Mouse (Mus musculus) liver (tissue): ENCODE data around the gene H60b.
"Not testable (repeated sequence)": the region's sequence is repeated elsewhere in the genome, so short reads cannot be mapped to it uniquely, and the experiment has no call there.

ENCODE experiments used
- DNase-seq: peaks from one replicate; pipeline ENCODE4 v3.0.0-alpha.2; 2020; ENCODE audit warnings: mixed read lengths

H60b gene

DNA sequence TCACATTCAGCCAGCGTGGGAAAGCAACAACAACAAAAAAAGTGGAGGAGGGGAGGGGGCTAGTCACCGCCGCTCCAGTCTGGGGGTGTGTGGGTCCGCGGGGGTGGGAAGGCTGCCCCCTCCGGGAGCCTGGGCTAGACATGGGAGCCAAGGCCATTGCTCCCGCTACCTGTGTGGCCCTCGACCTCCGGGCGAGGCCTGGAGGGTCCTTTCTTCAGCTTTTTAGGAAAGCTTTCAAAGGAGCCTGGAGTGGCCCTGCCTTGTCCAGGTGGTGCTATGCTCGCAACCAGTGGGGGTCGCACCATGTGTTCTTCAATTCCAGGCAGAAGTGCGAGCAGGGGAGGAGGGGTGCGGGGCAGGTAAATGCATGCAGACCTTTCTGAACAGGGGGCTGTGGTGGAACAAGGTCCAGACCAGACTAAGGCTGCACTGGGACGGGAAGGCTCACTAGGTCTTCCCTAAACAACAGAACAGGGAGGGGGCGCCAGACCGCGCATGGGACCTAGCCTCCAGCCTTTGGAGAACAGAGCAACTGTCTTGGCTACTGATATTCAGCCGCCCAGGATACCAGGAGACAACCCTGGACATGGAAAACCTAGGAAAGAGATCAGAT is 116.2 kb downstream of the H60b start:
- DNase-seq, result no peak

DNA sequence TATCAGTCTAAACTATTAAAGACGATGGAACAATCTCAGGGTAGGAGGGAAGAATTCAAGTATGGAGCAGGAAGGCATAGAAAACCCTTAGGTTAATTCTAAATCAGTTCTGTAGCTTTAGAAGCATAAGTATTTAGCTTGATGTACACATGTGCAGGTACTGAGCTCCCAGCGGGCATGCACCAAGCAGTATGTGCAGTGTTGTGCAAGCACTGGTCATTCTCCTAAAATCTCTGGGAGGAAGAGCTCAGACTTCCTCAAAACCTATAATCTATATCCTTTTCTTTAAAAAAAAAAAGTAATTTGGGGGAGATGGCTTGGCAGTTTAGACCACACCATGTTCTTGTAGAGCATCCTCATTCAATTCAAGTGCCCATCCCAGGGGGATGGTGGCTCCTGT is 120.1 kb downstream of the H60b start:
- not testable (repeated sequence) for DNase-seq

DNA sequence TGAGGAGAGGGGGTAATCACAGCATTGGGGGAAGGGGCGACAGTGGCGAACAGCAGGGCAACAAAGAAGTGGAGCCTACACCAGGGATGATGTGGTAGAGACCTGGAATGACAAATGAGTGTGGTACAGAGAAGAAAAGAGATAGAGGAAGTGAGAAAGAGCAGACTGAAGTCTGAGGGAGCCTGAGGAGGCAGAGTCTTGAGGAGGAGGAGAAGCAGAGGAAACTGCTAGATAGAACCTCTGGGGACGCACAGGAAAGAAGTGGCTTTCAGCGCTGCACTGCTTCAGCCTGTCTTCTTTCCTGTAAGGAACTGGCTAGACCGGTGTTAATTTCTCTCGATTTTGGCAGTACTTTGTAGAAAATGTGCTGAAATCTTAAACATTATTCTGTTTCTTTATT is 124.4 kb downstream of the H60b start:
- no peak for DNase-seq

DNA sequence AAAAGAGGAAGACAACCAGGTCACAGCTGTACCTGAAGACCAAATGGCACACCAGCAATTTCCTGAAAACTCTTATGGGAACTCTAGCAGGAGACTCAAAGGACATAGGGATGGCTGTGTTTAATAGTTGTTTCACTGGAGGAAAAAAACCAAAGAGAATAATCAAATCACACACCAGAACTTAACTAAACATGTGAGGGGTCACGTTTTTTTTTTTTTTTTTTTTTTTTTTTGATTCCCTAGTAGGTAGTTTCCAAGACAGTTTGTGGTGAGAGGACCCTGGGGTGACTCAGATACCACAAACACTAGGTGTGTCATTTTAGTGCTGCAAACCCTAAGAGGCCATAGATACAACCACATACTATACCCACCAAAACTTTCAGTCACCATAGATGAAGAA is 137.3 kb downstream of the H60b start:
- DNase-seq, result no peak

DNA sequence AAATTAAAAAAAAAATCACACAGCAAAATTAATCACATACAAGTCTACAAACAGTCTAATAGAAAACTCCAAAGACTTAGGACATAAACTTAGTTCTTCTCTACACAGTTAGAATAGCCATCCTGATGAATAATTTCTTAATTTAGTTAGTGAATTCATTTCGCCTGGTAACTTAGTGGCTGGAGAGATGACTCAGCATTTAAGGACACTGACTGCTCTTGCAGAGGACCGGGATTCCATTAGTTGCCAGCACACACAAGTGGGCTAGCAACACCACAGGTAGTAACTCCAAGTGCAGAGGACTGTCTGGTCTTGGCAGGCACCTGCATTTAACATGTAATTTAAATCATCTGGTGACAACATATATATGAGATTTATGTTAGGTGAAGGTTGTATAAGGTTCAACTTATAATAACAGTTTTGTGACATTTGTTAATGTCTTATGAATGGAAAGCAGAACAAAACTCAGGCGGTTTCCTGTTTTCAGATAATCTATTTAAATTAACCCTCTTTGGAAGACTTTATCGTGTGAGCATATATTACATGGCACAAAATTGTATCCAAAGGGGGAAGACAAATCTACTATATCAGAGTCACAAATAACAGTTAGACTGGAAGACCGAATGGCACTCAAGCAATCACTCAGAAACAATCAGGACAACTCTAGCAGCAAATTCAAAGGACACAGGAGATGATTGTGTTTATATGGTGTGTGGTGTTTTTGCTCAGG is 138.8 kb downstream of the H60b start:
- DNase-seq, result no peak

DNA sequence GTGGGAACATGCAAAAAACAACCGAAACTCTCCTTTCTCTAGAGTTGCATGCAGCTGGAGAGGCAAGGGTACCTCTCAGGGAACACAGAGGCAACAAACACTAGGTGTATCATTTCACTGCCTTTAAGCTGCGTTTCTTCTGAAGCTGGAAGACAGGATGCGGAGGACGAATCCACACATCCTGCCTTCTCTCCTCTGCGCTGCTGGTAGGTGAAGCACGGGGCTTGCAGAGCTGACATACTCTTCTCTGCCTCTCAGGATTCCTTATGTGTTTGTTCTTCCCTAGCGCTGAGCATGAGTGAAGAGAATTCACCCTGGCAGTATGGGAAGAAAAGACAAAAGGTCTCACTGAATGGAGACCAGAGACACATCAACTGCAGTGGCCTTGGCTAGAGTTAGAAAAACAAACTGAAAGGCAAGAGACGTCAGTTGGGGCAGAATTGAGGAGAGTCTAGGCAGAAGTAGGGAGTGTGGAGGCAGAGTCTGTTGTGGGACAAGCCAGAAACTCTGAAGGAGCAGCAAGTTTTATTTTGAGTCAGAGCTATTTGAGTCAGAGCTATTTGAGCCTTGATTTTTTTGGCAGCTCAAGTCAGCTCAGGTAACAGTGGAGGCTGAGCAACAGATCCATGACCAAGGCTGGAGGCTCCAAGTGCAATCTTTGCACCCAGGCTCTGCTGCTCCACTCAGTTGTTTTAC is 139.5 kb downstream of the H60b start:
- no peak for DNase-seq

DNA sequence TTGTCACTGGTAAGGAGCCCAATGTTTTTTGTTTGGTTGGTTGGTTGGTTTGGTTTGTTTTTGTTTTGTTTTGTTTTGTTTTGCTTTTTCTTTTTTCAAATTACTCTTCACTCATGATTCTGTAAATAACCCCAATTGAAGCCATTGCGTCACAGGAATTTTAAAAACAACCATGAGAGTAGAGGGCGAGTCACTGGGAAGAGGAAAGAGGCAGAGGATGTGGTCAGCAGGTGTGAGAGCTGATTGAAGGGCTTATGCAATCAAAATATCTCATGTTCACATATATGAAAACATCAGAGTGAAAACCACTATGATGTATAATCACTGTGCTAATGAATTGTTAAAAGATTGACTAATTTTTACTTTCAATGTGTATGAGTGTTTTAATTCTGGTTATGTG is 140.9 kb downstream of the H60b start:
- DNase-seq, result no peak

DNA sequence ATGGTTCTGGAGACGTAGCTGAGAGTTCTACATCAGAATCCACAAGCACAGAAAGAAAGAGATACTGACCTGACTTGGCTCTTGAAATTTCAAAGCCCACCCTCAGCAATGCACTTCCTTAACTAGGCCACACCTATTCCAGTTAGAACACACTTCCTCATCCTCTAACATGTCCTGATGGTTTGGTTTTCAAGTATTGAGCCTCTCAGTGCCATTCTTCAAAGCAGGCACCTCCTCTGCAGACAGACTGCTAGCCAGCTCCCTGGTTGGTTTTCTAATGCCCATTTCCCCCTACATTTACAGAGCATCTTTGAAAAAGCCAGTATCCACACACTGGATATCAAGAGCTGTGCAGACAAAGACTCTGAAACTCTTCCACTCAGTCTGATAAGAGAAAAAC is 143.3 kb downstream of the H60b start:
- DNase-seq, result no peak

DNA sequence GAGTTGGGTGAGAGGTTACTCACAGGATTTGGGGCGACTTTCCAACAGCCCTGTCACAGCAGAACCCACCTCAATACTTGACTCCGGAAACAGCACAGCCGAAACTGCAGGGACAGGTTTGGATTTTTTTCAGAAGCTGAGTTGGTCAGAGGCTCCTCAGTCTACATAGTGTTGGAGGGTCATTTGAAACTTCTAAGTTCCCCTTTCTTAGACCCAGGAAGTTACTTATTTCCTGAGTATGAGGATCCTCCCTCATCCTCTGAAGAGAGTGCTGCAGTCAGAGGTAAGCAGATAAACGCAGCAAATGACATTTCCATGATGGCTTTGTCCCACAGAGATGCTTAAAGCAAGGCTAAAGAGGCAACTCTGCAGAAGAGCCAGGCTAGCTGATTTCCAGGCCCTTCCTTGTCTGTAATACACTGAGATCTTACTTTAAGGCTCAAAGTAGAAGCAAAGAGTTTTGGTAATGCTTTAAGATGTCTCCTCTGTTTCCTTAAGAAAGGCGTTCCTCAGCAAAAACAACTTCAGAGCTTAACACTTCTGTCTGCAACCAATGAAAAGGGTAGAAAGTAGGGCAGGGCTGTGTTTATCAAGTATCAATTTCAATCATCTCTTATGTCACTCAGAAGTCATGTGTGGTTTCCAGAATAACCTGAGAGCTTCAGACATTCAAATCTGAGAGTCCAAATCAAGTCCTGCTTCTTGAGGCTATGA is 144.1 kb downstream of the H60b start:
- no peak for DNase-seq

DNA sequence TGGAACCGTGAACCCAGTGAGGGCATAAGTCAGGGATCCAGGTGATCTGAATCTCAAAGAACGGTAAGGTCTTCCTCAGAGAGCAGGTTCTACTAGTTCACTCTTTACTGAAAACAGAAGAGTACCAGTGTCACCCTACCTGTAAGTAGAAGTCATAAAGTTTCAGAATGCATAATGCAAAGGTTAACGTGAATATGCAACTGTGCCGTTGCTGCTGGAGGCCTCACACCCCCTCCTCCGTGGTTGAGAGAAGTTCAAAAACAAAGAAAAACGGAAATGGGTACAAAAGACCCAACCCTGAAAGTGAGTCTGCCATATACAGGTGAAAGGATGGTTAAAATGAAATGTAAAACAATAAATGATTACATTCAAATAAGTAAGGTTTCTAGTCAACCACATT is 145.3 kb downstream of the H60b start:
- DNase-seq, result no peak

DNA sequence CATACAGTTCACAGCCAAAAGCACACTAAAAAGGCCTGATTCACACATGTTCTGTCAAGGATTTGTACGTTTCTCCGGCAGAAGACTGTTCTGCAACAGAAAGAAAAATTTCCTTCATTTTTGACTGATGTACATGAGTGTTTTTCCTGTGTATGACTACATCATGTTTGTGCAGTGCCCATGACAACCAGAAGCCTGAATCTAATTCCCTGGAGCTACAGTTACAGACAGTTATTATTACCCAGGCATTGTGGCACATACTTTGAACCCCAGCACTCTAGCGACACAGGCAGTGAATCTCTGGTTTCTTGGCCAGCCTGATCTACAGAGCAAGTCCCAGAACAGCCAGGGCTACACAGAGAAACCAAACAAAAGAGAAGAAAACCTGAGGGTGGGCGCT is 147.4 kb downstream of the H60b start:
- no peak for DNase-seq

DNA sequence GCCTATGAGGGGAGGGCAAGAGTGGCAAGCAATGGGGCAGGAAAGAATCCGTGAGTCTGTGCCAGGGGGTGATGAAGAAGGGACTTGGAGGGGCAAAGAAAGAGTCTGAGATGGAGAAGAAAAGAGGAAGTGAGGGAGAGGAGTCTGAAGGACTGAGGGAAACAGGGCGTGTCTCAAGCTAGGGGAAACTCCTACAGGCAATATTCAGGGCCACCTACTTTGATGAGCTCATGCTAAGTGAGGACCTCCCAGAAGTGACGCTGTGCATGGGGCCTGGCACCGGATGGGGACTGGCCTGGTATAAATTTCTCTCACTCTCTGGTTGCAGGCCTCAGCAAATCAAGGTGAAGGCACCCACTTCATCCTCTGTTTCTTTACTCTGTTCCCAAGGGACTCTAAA is 148.1 kb downstream of the H60b start:
- DNase-seq, result peak; percentile 13

DNA sequence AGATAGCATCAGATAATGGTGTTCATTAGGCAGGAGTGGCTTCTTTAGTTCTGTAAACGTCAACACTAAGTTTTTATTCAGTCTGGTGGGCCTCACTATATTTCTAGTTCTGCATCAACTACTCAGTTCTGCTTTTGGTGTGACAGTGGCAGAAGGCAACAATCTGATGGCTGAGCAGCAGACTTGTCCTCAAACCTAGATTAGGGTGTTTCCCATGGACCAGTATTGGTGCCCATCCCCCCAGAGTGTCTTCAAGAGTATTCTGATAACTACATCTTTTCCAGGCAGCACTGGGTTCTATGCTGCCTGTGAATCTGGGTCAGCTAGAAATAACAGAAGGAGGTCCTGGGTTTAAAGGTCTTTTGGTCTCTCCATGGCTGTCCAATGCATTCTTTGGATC is 149.8 kb downstream of the H60b start:
- DNase-seq, result no peak

DNA sequence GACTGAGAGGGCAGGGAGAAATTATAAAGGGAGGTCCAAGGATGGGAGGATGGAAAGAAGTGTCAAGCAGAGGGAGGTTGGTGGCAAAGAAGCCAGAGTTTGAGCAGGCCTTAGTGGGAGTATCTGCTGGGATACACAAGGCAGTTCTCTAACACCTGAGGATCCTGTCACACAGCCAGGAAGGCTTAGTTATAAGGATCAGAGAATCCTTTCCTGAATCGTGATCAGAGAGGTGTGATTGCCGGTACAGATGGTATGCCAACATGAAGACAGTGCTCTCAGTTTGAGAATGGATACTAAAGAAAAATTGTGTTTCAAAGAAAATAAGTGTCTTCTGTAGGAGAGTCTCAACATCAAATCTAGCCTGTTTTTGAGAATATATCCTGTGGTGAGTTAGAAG is 164.5 kb downstream of the H60b start:
- no peak for DNase-seq
